ENCODE assay signal across 8 mouse cellular contexts in the genomic region with DNA sequence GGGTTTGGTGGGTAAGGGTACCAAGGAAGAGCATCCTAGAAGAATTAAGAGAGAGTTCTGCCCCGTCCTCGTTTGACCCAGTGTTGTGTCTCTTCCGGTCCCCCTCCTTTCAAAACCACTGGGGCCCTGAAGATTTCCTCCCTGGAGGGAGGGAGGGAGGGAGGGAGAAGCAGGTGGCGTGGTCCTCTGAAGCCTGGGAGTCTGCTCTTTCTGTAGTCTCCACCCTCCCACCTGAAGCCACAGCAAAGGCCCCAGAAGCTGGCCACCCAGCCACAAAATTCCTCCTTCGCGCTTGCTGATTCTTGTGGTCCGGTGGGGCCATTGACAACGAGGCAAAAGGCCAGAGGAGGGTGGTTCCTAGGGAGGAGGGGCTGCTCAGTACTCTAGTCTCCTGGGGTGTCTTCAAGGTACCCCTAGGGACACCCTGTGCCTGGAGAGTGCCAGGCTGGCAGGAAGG. TPM values are rescaled to one million over a fixed set of nuclear protein-coding genes. Genes with fewer than 3 reads are reported as not detected.
A peak's percentile ranks its signal among the peaks of the same experiment; 100 is the strongest.
DNase-seq lines count a peak whose midpoint lies in the region; ATAC-seq lines count a peak whose summit lies in the region.

No protein-coding gene starts in this region.

- H3K27ac ChIP-seq in embryonic facial prominence, embryonic 12.5 days, result peak overlapping the region; percentile 80; the same call in 1 of the 2 replicates
- peak overlapping the region; percentile 89 for H3K27ac ChIP-seq in limb, embryonic 15.5 days
- H3K27ac ChIP-seq in neural tube, embryonic 15.5 days (replicated peaks), result peak overlapping the region; percentile 77

- ATAC-seq in embryonic facial prominence, embryonic 12.5 days (ENCODE audit: insufficient number of reproducible peaks, insufficient read depth, low FRiP score, low TSS enrichment), result no peak
- no peak for ATAC-seq in limb, embryonic 15.5 days (ENCODE audit: insufficient number of reproducible peaks, low FRiP score, low TSS enrichment, low read depth)
- no peak for ATAC-seq in neural tube, embryonic 15.5 days (ENCODE audit: low FRiP score)

- peak overlapping the region; percentile 47; the same call in 1 of the 2 replicates for H3K9ac ChIP-seq in embryonic facial prominence, embryonic 12.5 days
- H3K9ac ChIP-seq in limb, embryonic 15.5 days, result no peak overlapping the region
- peak overlapping the region; percentile 69 for H3K9ac ChIP-seq in neural tube, embryonic 15.5 days (replicated peaks)

- H3K9me3 ChIP-seq in embryonic facial prominence, embryonic 12.5 days, result no peaks in the 10 kb centered on the region
- H3K9me3 ChIP-seq in limb, embryonic 15.5 days, result no peaks in the 10 kb centered on the region
- no peaks in the 10 kb centered on the region for H3K9me3 ChIP-seq in neural tube, embryonic 15.5 days (replicated peaks)

- peaks cover 25% of the 10 kb centered on the region for H3K4me1 ChIP-seq in embryonic facial prominence, embryonic 12.5 days
- peaks cover 54% of the 10 kb centered on the region for H3K4me1 ChIP-seq in limb, embryonic 15.5 days
- peaks cover 42% of the 10 kb centered on the region for H3K4me1 ChIP-seq in neural tube, embryonic 15.5 days

- H3K27me3 ChIP-seq in embryonic facial prominence, embryonic 12.5 days, result peaks cover 12% of the 10 kb centered on the region; the same call in 1 of the 2 replicates
- H3K27me3 ChIP-seq in limb, embryonic 15.5 days, result no peaks in the 10 kb centered on the region
- peaks cover 22% of the 10 kb centered on the region for H3K27me3 ChIP-seq in neural tube, embryonic 15.5 days (replicated peaks)

- H3K4me3 ChIP-seq in embryonic facial prominence, embryonic 12.5 days, result peak overlapping the region; percentile 39
- peak overlapping the region; percentile 49 for H3K4me3 ChIP-seq in limb, embryonic 15.5 days
- peak overlapping the region; percentile 53 for H3K4me3 ChIP-seq in neural tube, embryonic 15.5 days (replicated peaks)

- peak; percentile 29 to 39 for DNase-seq in left cerebral cortex, postnatal 36 days (ENCODE audit: low spot score in 2 of 2)
- DNase-seq in left cerebral cortex, adult 18-20 months (ENCODE audit: low spot score in 2 of 2), result no peak
- DNase-seq in heart, postnatal 36 days, result peak; percentile 66 to 83
- no peak for DNase-seq in layer of hippocampus, adult 8-10 months (ENCODE audit: low spot score in 2 of 2)
- DNase-seq in cerebellum, postnatal 4 days (ENCODE audit: low spot score in 2 of 2), result no peak

- intact Hi-C loops in left cerebral cortex, postnatal 36 days (cut with DNase I), result no loop called here
- intact Hi-C loops in heart, postnatal 36 days (cut with DNase I), result loop anchor here (10.0 kb wide), 1 partner anchor 494 kb away; no protein-coding TSS in a partner anchor

- WGBS in embryonic facial prominence, embryonic 12.5 days, result 27% methylated on average over 8 of the region's 8 CpGs
- whole genome bisulfite sequencing in limb, embryonic 15.5 days, result 21% methylated on average over 8 of the region's 8 CpGs
- 27% methylated on average over 8 of the region's 8 CpGs for WGBS in neural tube, embryonic 15.5 days

- peak overlapping the region; percentile 85 for H3K4me2 ChIP-seq in embryonic facial prominence, embryonic 12.5 days (replicated peaks)
- H3K4me2 ChIP-seq in limb, embryonic 15.5 days, result peak overlapping the region; percentile 96
- peak overlapping the region; percentile 98 for H3K4me2 ChIP-seq in neural tube, embryonic 15.5 days

- H3K36me3 ChIP-seq in embryonic facial prominence, embryonic 12.5 days, result no peaks in the 10 kb centered on the region
- no peaks in the 10 kb centered on the region for H3K36me3 ChIP-seq in limb, embryonic 15.5 days
- no peaks in the 10 kb centered on the region for H3K36me3 ChIP-seq in neural tube, embryonic 15.5 days

RNA-seq across cellular contexts. Expression of gene Fkbp5, which starts 1.3 kb away (rescaled TPM):
- 10 to 100 TPM; 40.4 to 69.3 TPM for total RNA-seq in left cerebral cortex, postnatal 36 days (2021)
- 10 to 100 TPM; 37.8 to 42.8 TPM for total RNA-seq in left cerebral cortex, adult 18-20 months (2021)
- polyA plus RNA-seq in embryonic facial prominence, embryonic 12.5 days (2016; fragmentation: Nextera tagmentation; extraction: Ambion mirVana), result 33.8 and 38.8 TPM in 2 replicates
- total RNA-seq in heart, postnatal 36 days (2021), result 10 to 100 TPM; 50.0 to 72.1 TPM
- polyA plus RNA-seq in limb, embryonic 15.5 days (2015; fragmentation: Nextera tagmentation; extraction: Ambion mirVana), result 29.8 and 42.1 TPM in 2 replicates
- 27.2 and 51.1 TPM in 2 replicates for polyA plus RNA-seq in neural tube, embryonic 15.5 days (2015; fragmentation: Nextera tagmentation; extraction: Ambion mirVana)
- total RNA-seq in layer of hippocampus, adult 8-10 months (2022), result 10 to 100 TPM; 70.6 to 79.4 (median 72.7) TPM

RNA-seq across cellular contexts. Expression of gene Armc12, which starts 12.0 kb away (rescaled TPM):
- total RNA-seq in left cerebral cortex, postnatal 36 days (2021), result not detected
- total RNA-seq in left cerebral cortex, adult 18-20 months (2021), result not detected
- not detected in 2 replicates for polyA plus RNA-seq in embryonic facial prominence, embryonic 12.5 days (2016; fragmentation: Nextera tagmentation; extraction: Ambion mirVana)
- not detected for total RNA-seq in heart, postnatal 36 days (2021)
- polyA plus RNA-seq in limb, embryonic 15.5 days (2015; fragmentation: Nextera tagmentation; extraction: Ambion mirVana), result not detected in 2 replicates
- polyA plus RNA-seq in neural tube, embryonic 15.5 days (2015; fragmentation: Nextera tagmentation; extraction: Ambion mirVana), result not detected in 2 replicates
- total RNA-seq in layer of hippocampus, adult 8-10 months (2022), result not detected

RNA-seq across cellular contexts. Expression of gene Clpsl2, which starts 30.6 kb away (rescaled TPM):
- total RNA-seq in left cerebral cortex, postnatal 36 days (2021), result not detected
- not detected for total RNA-seq in left cerebral cortex, adult 18-20 months (2021)
- polyA plus RNA-seq in embryonic facial prominence, embryonic 12.5 days (2016; fragmentation: Nextera tagmentation; extraction: Ambion mirVana), result not detected in 2 replicates
- total RNA-seq in heart, postnatal 36 days (2021), result not detected
- not detected in 2 replicates for polyA plus RNA-seq in limb, embryonic 15.5 days (2015; fragmentation: Nextera tagmentation; extraction: Ambion mirVana)
- not detected in 2 replicates for polyA plus RNA-seq in neural tube, embryonic 15.5 days (2015; fragmentation: Nextera tagmentation; extraction: Ambion mirVana)
- total RNA-seq in layer of hippocampus, adult 8-10 months (2022), result not detected

RNA-seq across cellular contexts. Expression of gene Clps, which starts 41.9 kb away (rescaled TPM):
- not detected for total RNA-seq in left cerebral cortex, postnatal 36 days (2021)
- not detected for total RNA-seq in left cerebral cortex, adult 18-20 months (2021)
- polyA plus RNA-seq in embryonic facial prominence, embryonic 12.5 days (2016; fragmentation: Nextera tagmentation; extraction: Ambion mirVana), result not detected in 2 replicates
- not detected for total RNA-seq in heart, postnatal 36 days (2021)
- polyA plus RNA-seq in limb, embryonic 15.5 days (2015; fragmentation: Nextera tagmentation; extraction: Ambion mirVana), result 0.47 and 1.8 TPM in 2 replicates
- polyA plus RNA-seq in neural tube, embryonic 15.5 days (2015; fragmentation: Nextera tagmentation; extraction: Ambion mirVana), result 20.5 TPM in 1 of 2 replicates, not detected in the other
- not detected for total RNA-seq in layer of hippocampus, adult 8-10 months (2022)

RNA-seq across cellular contexts. Expression of gene Lhfpl5, which starts 56.8 kb away (rescaled TPM):
- 1 to 10 TPM; 3.1 to 3.2 TPM for total RNA-seq in left cerebral cortex, postnatal 36 days (2021)
- total RNA-seq in left cerebral cortex, adult 18-20 months (2021), result 1 to 10 TPM; 3.6 to 4.1 TPM
- polyA plus RNA-seq in embryonic facial prominence, embryonic 12.5 days (2016; fragmentation: Nextera tagmentation; extraction: Ambion mirVana), result 0.60 and 0.84 TPM in 2 replicates
- total RNA-seq in heart, postnatal 36 days (2021), result not detected
- 0.40 and 0.60 TPM in 2 replicates for polyA plus RNA-seq in limb, embryonic 15.5 days (2015; fragmentation: Nextera tagmentation; extraction: Ambion mirVana)
- polyA plus RNA-seq in neural tube, embryonic 15.5 days (2015; fragmentation: Nextera tagmentation; extraction: Ambion mirVana), result 17.5 and 20.2 TPM in 2 replicates
- total RNA-seq in layer of hippocampus, adult 8-10 months (2022), result 1 to 10 TPM; 3.5 to 5.3 (median 4.2) TPM

Comparison
In these comparisons a context has a peak if more than half of its experiments do, and no peak if none do; other contexts are left out.
1. DNase-seq: peak in left cerebral cortex, postnatal 36 days (2 of 2) and heart, postnatal 36 days (2 of 2); none in left cerebral cortex, adult 18-20 months (0 of 2), layer of hippocampus, adult 8-10 months (0 of 2) and cerebellum, postnatal 4 days (0 of 2).
2. Peak in every context shown above with its lines, with median percentiles within 50 percentile points of each other: H3K27ac ChIP-seq, H3K4me2 ChIP-seq and H3K4me3 ChIP-seq.